Mouse (Mus musculus): ENCODE results near the gene Gm28053. TPM values are rescaled to one million over a fixed set of nuclear protein-coding genes. Genes with fewer than 3 reads are reported as not detected.

Gm28053 gene
- polyA plus RNA-seq, 1 experiment from 2014 or later: not detected

DNA sequence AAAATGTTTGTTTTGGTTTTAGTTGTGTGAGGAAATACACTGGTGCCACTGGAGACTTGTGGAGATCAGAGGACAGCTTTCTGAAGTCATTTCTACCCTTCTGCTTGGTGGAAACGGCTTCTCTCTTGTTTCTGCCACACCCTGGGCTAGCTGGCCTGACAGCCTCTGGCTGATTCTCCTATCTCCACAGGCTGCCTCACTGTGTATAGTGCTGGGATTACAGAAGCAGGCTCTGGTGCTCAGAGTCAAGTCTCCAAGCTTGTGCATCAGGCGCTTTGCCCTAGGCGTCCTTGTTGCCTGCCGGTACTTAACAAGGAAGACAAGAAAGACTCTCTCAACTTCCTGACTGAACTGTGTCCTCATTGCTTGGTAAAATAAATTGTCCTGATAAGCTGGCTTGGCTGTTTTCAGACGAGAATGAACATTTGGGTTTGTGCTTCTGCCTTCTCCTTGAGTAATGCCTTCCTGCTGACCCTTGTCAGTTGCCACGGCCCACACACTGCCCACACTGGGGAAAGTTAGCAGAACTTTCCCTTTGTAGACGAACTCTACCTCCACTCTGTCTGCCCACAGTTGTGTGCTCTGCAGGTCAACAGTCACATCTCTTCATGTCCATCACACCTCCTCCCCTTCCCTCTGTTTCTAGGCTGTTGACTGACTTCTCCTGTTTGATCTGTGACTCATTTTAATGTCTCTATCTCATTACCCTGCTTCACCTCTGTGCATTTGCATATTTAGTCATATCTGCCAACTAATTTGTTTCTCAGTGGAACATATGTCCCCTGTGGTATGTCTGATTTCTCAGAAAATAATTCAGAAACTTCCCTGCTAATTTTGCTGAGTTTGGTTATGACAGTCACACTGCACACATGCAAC, 28.9 kb downstream of the Gm28053 start:
- ATAC-seq (replicated peaks): no peak
- 78% methylated on average over 7 of the region's 7 CpGs for WGBS
- no peak overlapping the region for H3K27ac ChIP-seq

DNA sequence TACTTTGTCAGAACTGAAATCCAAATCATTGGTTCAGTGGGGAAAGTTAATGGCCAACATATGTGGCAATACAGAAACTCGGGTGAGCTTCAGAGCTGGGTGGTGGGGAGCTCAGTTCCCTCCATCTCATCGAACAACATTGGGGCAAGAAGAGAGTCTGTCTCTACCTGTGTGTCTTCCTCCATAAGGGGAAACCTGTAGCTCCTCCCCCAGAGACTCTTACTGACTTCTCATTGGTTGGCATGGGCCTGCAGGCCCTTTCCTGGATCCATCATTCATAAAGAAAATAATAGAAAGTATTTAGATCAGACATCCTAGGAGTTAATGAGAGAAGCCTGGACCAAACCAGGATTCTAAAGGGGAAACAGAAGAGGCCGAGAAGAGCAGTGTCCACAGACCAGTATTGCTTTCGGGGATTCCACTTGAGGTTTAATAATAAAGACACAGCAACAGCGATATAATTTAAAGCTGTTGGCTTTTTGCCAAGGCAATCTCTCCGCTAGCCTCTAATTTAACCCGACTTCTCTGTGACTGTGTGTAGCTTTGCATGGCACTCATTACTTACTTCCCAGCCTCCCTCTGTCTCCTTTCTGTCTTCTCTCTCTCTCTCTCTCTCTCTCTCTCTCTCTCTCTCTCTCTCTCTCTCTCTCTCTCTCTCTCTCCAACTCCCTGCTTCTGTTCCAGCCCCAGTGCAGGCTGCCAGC, 45.3 kb downstream of the Gm28053 start:
- 67% methylated on average over 7 of the region's 7 CpGs for WGBS

More for the DNA sequence above, 28.9 kb downstream of the Gm28053 start:
- Histone ChIP-seq H3K4me2 (no peak overlapping the region), H3K4me1 (peaks cover 9% of the 10 kb centered on the region; the same call in 1 of the 2 replicates), H3K4me3 (no peak overlapping the region), H3K36me3 (replicated peaks) (no peaks in the 10 kb centered on the region), H3K9me3 (no peaks in the 10 kb centered on the region), H3K27me3 (replicated peaks) (peaks cover 14% of the 10 kb centered on the region), H3K9ac (no peak overlapping the region)

DNA sequence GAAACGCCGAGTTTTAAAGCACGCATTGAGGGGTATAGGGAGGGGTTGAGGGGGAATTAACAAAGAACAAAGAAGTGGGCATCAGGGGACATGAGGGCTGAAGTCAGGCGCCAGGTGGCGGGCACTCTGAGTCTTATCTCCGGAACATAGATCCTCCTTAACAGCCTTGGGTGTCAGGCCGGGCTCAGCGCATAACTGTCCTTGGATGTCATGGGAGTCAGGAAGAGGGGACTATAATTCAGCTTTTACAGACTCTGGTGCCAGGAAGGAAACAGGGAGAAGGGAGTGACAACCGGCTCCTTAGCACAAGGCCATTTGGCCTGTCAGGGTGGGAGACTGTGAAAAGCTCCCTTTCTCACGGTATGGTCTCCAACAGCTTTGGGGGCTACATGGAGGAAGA, 46.1 kb downstream of the Gm28053 start:
- H3K4me2 ChIP-seq: no peak overlapping the region
- H3K9ac ChIP-seq: no peak overlapping the region
- no peaks in the 10 kb centered on the region for H3K4me1 ChIP-seq
- WGBS: 94% methylated on average over 10 of the region's 10 CpGs
- no peak overlapping the region for H3K4me3 ChIP-seq
- H3K9me3 ChIP-seq: no peaks in the 10 kb centered on the region
- H3K27ac ChIP-seq: no peak overlapping the region
- H3K27me3 ChIP-seq (replicated peaks): no peaks in the 10 kb centered on the region
- ATAC-seq (replicated peaks): no peak
- no peaks in the 10 kb centered on the region for H3K36me3 ChIP-seq (replicated peaks)

More for the DNA sequence above, 45.3 kb downstream of the Gm28053 start:
- Histone ChIP-seq H3K27me3 (replicated peaks) (no peaks in the 10 kb centered on the region), H3K9me3 (no peaks in the 10 kb centered on the region), H3K4me3 (no peak overlapping the region), H3K9ac (no peak overlapping the region), H3K4me2 (no peak overlapping the region), H3K4me1 (no peaks in the 10 kb centered on the region), H3K36me3 (replicated peaks) (no peaks in the 10 kb centered on the region), H3K27ac (no peak overlapping the region)
- ATAC-seq (replicated peaks): no peak

DNA sequence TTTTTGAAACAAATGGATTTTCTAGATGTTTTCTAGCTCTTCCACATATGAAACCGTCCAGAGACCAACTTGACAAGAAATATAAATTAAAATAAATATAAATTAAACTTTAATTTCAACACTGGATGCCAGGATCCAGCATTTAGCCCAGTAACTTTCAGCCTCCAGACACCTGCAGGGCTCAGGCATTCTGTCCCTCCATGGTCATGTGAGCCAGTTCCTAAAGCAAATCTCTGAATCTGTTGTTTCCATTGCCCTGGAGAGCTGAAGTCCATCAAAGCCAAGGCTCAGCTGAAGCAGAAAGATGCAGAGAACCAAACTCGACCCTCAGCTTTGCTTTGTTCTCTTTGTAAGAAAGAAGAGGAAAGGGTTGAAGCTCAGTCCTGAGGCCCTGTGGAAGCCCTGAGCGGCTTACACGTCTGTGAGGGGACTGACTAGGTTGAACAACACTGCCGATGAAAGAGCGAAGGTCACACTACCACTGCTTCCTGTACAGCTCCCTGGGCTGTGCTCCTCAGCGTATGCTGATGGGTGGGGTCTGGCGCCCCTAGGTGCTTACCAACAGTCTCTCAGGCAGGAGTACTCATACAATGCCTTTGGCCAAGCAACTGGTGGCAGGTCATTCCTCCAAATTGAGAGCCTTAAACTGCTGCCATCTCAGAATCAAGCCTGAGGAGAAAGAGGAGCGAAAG, 49.9 kb downstream of the Gm28053 start:
- no peaks in the 10 kb centered on the region for H3K27me3 ChIP-seq (replicated peaks)
- WGBS: 71% methylated on average over 9 of the region's 9 CpGs
- no peaks in the 10 kb centered on the region for H3K36me3 ChIP-seq (replicated peaks)
- H3K27ac ChIP-seq: no peak overlapping the region
- no peak overlapping the region for H3K4me2 ChIP-seq
- no peak overlapping the region for H3K4me3 ChIP-seq
- ATAC-seq (replicated peaks): no peak
- no peak overlapping the region for H3K9ac ChIP-seq
- H3K9me3 ChIP-seq: no peaks in the 10 kb centered on the region
- 0 out of 2 replicates have a peak, but pooled peaks cover 2% of the 10 kb centered on the region for H3K4me1 ChIP-seq

DNA sequence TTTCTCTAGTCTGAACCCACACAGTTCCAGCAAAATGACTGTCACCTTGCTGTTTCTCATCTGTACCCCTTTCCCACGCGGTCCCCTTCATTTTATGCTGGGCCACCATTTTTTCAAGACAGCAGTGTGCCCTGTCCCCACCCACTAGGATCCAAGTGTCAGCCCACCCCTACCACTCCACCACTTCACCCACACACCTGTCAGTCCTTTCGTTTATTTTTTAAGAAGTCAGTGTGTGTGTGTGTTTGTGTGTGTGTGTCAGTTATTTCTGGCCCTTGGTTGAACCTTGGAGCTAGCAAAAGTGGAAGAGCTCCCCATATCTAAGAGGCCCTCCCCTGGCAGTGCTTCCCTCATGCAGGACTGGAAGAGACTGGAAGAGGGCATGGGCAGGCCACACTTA, 50.5 kb downstream of the Gm28053 start:
- Histone ChIP-seq H3K4me1 (0 out of 2 replicates have a peak, but pooled peaks cover 2% of the 10 kb centered on the region), H3K4me3 (no peak overlapping the region), H3K9ac (no peak overlapping the region), H3K36me3 (replicated peaks) (no peaks in the 10 kb centered on the region), H3K27ac (no peak overlapping the region), H3K4me2 (no peak overlapping the region), H3K9me3 (no peaks in the 10 kb centered on the region), H3K27me3 (replicated peaks) (no peaks in the 10 kb centered on the region)
- 92% methylated on average over 3 of the region's 3 CpGs for WGBS
- no peak for ATAC-seq (replicated peaks)

DNA sequence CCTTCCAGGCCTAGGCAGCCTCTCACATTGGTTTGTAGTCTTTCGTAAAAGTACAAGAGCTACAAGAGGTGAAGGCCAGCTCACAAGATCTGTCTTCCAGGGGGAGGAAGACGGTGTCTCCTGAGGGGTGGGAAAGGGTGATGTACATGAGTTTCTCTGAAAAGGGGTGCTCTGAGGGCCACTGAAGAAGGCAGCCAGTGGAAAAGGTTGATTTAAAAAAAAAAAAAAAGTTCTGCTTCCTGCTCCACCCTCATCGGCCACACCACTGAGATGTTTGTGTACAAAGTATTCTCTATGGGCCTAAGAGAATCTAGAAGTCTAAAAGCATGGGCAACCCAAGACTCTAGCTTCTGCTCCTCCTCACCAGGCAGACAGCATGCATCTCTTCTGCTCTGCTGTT, 52.3 kb downstream of the Gm28053 start, which contains the start of gene Gimap3:
Gimap3 (minus strand) TSS at position 156 of the 400 bp plus-strand sequence.
- Histone ChIP-seq H3K27ac (no peak within 1 kb of the TSS), H3K4me1 (0 out of 2 replicates have a peak, but pooled peaks cover 2% of the 10 kb centered on the region), H3K27me3 (replicated peaks) (no peaks in the 10 kb centered on the region), H3K9ac (no peak within 1 kb of the TSS), H3K4me2 (no peak within 1 kb of the TSS), H3K9me3 (no peaks in the 10 kb centered on the region), H3K36me3 (replicated peaks) (no peaks in the 10 kb centered on the region), H3K4me3 (no peak within 1 kb of the TSS)
- 91% methylated on average over 3 of the region's 3 CpGs for WGBS
- ATAC-seq (replicated peaks): no peak

DNA sequence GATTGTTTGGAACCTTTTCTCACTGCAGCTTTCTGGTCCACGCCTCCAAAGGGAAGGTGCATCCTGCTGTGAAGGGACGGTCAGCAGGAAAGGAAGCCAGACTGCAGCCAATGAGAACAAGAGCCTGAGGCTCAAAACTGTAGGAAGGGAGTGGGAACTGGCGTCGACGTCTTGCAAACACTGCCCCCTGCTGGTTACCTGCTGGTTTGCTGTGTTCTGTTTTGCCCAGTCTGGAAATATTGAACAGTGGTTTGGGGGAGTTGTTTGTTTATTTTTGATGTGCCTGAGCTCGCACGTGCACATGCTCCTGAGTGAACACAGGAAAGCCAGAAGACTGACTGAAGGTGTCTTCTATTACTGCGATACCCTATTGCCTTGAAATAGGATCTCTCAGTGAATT, 53.6 kb downstream of the Gm28053 start:
- Histone ChIP-seq H3K27me3 (replicated peaks) (no peaks in the 10 kb centered on the region), H3K9ac (no peak overlapping the region), H3K4me2 (no peak overlapping the region), H3K4me3 (no peak overlapping the region), H3K4me1 (0 out of 2 replicates have a peak, but pooled peaks cover 2% of the 10 kb centered on the region), H3K9me3 (no peaks in the 10 kb centered on the region), H3K36me3 (replicated peaks) (no peaks in the 10 kb centered on the region), H3K27ac (no peak overlapping the region)
- peak; percentile 72; the same call in 1 of the 2 replicates for ATAC-seq (replicated peaks)
- WGBS: 10% methylated on average over 8 of the region's 8 CpGs

DNA sequence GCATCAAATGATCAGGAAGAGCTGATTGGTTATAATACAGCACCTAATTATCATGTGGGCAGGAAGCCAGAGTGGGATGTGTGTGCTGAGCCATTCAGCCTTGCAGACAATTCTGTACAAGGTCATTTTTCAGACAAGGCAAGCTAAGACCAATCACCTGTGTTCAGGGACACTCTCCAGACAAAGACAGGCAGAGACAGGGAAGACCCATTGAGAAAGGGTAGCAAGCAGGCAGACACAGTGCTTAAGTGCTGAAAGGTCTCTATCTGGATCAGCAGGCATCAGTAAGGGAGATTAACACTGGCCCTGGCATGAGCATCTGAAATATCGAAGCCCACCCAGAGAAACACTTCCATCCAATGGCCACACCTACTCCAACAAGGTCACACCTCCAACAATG, 66.0 kb downstream of the Gm28053 start:
- H3K4me1 ChIP-seq: no peaks in the 10 kb centered on the region
- H3K9ac ChIP-seq: no peak overlapping the region
- no peak overlapping the region for H3K4me2 ChIP-seq
- no peaks in the 10 kb centered on the region for H3K27me3 ChIP-seq (replicated peaks)
- H3K9me3 ChIP-seq: no peaks in the 10 kb centered on the region
- H3K4me3 ChIP-seq: no peak overlapping the region
- no peak overlapping the region for H3K27ac ChIP-seq
- H3K36me3 ChIP-seq (replicated peaks): no peaks in the 10 kb centered on the region
- no peak for ATAC-seq (replicated peaks)
- 85% methylated on average over 1 of the region's 1 CpGs for WGBS

DNA sequence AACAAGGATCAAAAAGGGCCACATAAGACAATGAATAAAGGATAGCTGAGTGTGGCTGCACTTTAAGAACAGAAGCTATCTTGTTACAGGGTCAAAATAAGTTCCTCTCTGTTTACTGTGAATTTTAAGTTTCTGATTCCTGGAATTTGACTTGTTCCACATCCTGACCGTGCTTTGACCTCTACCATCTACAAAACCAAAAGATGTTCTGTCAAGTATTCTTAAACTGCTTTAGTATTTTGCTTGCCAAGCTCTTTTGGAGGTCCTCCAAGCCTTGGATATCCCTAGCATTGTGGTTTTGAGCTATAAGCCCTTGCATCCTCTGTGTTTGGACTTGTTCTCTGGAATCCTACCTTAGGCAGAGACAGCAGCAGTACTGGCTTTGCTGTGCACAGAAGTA, 66.8 kb downstream of the Gm28053 start:
- no peak for ATAC-seq (replicated peaks)
- no peaks in the 10 kb centered on the region for H3K27me3 ChIP-seq (replicated peaks)
- no peaks in the 10 kb centered on the region for H3K9me3 ChIP-seq
- H3K27ac ChIP-seq: no peak overlapping the region
- no peaks in the 10 kb centered on the region for H3K4me1 ChIP-seq
- no peaks in the 10 kb centered on the region for H3K36me3 ChIP-seq (replicated peaks)
- no peak overlapping the region for H3K9ac ChIP-seq
- WGBS: 80% methylated on average over 1 of the region's 1 CpGs
- no peak overlapping the region for H3K4me3 ChIP-seq
- H3K4me2 ChIP-seq: no peak overlapping the region

DNA sequence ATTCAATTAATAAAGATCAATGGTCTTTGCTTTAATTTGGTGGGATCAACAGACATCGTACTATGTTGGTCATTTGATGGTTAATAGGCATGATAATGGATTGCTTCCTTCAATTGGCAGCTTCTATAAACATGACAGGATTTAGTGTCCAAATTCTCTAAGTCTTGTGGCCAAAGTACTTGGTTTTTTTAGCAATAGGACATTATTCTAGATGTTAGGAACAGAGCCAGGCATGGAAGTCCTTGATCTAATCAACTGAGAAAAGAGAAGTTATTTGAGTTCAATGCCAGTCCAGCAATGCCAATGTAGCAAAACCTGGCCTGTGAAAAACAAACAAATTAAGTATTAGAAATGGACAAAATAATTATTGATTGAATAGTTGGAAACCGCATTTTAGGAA, 67.2 kb downstream of the Gm28053 start:
- no peak overlapping the region for H3K4me2 ChIP-seq
- WGBS: 81% methylated on average over 2 of the region's 2 CpGs

DNA sequence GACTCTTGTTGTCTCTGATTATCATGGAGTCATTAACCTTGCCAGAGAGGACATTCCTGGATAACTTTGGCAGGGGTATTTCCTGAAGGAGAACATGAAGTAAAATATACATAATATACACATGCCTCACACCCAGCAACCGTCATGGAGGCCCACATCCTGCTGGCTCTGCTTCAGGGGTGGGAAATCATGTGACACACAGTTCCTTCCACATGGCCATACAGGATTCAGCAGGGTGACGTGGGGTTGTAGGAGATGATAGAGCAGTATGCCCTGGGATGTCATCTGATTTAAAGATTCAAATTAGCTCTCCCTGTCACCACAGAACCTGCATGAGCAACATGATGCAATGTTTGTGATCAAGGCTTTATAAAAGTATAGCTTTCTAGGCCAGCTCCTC, 69.5 kb downstream of the Gm28053 start:
- Histone ChIP-seq H3K4me2 (no peak overlapping the region), H3K9me3 (no peaks in the 10 kb centered on the region), H3K4me3 (no peak overlapping the region), H3K36me3 (replicated peaks) (no peaks in the 10 kb centered on the region), H3K27ac (no peak overlapping the region), H3K4me1 (no peaks in the 10 kb centered on the region), H3K9ac (no peak overlapping the region), H3K27me3 (replicated peaks) (no peaks in the 10 kb centered on the region)
- no peak for ATAC-seq (replicated peaks)
- WGBS: 89% methylated on average over 2 of the region's 2 CpGs

More for the DNA sequence above, 67.2 kb downstream of the Gm28053 start:
- Histone ChIP-seq H3K9me3 (no peaks in the 10 kb centered on the region), H3K27me3 (replicated peaks) (no peaks in the 10 kb centered on the region), H3K27ac (no peak overlapping the region), H3K4me3 (no peak overlapping the region), H3K4me1 (no peaks in the 10 kb centered on the region), H3K36me3 (replicated peaks) (no peaks in the 10 kb centered on the region), H3K9ac (no peak overlapping the region)
- no peak for ATAC-seq (replicated peaks)

DNA sequence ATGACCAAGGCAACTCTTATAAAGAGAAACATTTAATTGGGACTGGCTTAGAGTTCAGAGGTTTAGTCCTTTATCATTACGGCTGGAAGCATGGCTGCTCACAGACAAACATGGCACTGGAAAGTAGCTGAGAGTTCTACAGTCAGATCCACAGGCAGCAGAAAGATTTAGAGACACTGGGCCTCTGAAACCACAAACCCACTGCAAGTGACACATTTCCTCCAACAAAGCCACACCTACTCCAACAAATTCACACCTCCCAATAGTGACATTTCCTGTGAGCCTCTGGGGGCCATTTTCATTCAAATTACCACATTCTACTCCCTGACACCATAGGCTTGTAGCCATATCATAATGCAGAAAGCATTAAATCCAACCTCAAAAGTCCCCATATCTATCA, 83.5 kb downstream of the Gm28053 start:
- no peaks in the 10 kb centered on the region for H3K27me3 ChIP-seq (replicated peaks)
- WGBS: 92% methylated on average over 1 of the region's 1 CpGs
- no peaks in the 10 kb centered on the region for H3K9me3 ChIP-seq
- H3K4me1 ChIP-seq: no peaks in the 10 kb centered on the region
- H3K9ac ChIP-seq: no peak overlapping the region
- ATAC-seq (replicated peaks): no peak
- no peaks in the 10 kb centered on the region for H3K36me3 ChIP-seq (replicated peaks)
- no peak overlapping the region for H3K27ac ChIP-seq
- H3K4me3 ChIP-seq: no peak overlapping the region
- no peak overlapping the region for H3K4me2 ChIP-seq
